Comparison of ENCODE assay signal across 22 mouse cellular contexts in the genomic region with DNA sequence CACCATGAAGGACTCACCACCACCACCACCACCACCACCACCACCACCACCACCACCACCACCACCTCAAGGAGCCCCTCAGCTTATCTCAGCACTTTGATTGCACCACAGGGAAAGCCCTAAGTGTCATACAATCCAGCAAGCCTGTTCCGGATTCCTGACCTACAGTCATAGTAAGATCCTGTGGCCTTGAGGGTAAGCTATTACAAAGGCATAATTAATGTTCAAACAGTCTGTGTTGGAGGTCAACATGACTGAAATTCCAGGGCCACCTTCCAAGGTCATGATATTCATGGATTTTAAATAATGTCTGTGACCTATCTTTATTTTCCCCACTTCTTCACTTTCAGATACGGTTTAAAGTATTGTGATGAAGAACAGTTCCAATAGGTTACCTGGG. TPM values are rescaled to one million over a fixed set of nuclear protein-coding genes. Genes with fewer than 3 reads are reported as not detected.
DNase-seq lines count a peak whose midpoint lies in the region; ATAC-seq and TF ChIP-seq lines count a peak whose summit lies in the region.
"Had no signal": no experiment of that assay in that cellular context is flagged by ENCODE, and none has a peak within 500 bp of the region (broad histone marks: within the 10 kb centered on the region; RNA-seq: fewer than 3 reads in every experiment).

No protein-coding gene starts in this region.

- no peaks in the 10 kb centered on the region for H3K36me3 ChIP-seq in heart, embryonic 13.5 days
- peaks cover 4% of the 10 kb centered on the region for H3K36me3 ChIP-seq in heart, adult 2 months (ENCODE audit: control insufficient read depth, insufficient read depth, low read length)
- H3K36me3 ChIP-seq in lung, embryonic 14.5 days (ENCODE audit: insufficient read depth), result no peaks in the 10 kb centered on the region
- H3K36me3 ChIP-seq: limb, embryonic 15.5 days had no signal

- H3K27me3 ChIP-seq in heart, embryonic 13.5 days (replicated peaks), result no peaks in the 10 kb centered on the region
- no peaks in the 10 kb centered on the region for H3K27me3 ChIP-seq in heart, adult 2 months (ENCODE audit: control insufficient read depth, insufficient read depth, low read length)
- H3K27me3 ChIP-seq in lung, embryonic 14.5 days (ENCODE audit: insufficient read depth, low read length), result no peaks in the 10 kb centered on the region
- H3K27me3 ChIP-seq: limb, embryonic 15.5 days; Patski had no signal

- TF ChIP-seq POLR2A in heart, adult 2 months (IDR thresholded peaks at IDR 0.05; ENCODE audit: insufficient read depth, low read depth, low read length), result no peak

- H3K9ac ChIP-seq in heart, embryonic 13.5 days, result no peak overlapping the region
- H3K9ac ChIP-seq in heart, adult 2 months (ENCODE audit: low read depth, low read length), result no peak overlapping the region
- H3K9ac ChIP-seq in lung, embryonic 14.5 days, result no peak overlapping the region
- H3K9ac ChIP-seq: limb, embryonic 15.5 days had no signal

- peak overlapping the region; percentile 98 for H3K27ac ChIP-seq in heart, embryonic 13.5 days (replicated peaks)
- no peak overlapping the region for H3K27ac ChIP-seq in heart, adult 2 months
- peak overlapping the region; percentile 93 for H3K27ac ChIP-seq in lung, embryonic 14.5 days (ENCODE audit: low read depth)
- H3K27ac ChIP-seq in brown adipose tissue, adult 24 weeks (replicated peaks; ENCODE audit: low read depth, low read length), result peak overlapping the region; percentile 73
- H3K27ac ChIP-seq: limb, embryonic 15.5 days had no signal

- H3K4me3 ChIP-seq in heart, embryonic 13.5 days, result no peak overlapping the region
- H3K4me3 ChIP-seq in heart, adult 2 months, result no peak overlapping the region
- H3K4me3 ChIP-seq in lung, embryonic 14.5 days (ENCODE audit: low read depth, low read length), result no peak overlapping the region
- H3K4me3 ChIP-seq in brown adipose tissue, adult 24 weeks (ENCODE audit: insufficient read depth, low read depth, low read length), result no peak overlapping the region
- H3K4me3 ChIP-seq: limb, embryonic 15.5 days had no signal

- H3K4me2 ChIP-seq in heart, embryonic 13.5 days, result no peak overlapping the region
- H3K4me2 ChIP-seq in lung, embryonic 14.5 days, result no peak overlapping the region
- H3K4me2 ChIP-seq: limb, embryonic 15.5 days had no signal

- no peaks in the 10 kb centered on the region for H3K9me3 ChIP-seq in heart, embryonic 13.5 days
- no peaks in the 10 kb centered on the region for H3K9me3 ChIP-seq in lung, embryonic 14.5 days (ENCODE audit: low read depth, low read length)
- H3K9me3 ChIP-seq: limb, embryonic 15.5 days had no signal

- no peaks in the 10 kb centered on the region for H3K79me2 ChIP-seq in heart, adult 2 months (replicated peaks; ENCODE audit: control insufficient read depth, insufficient read depth, low read length)

- TF ChIP-seq CTCF in heart, adult 2 months (IDR thresholded peaks at IDR 0.05), result no peak
- no peak for TF ChIP-seq CTCF in lung, embryonic 14.5 days (IDR thresholded peaks at IDR 0.05; ENCODE audit: low read depth)

- peak; percentile 48 for DNase-seq in adrenal gland, postnatal 14 days
- no peak for DNase-seq in adrenal gland, postnatal 25 days
- no peak for DNase-seq in heart, adult 2 months
- DNase-seq in lung, embryonic 14.5 days, result peak; percentile 15
- DNase-seq in lung, postnatal 4 days, result no peak
- DNase-seq: B cell, adult 2 months; cerebellum, adult 11 months; cerebellum, postnatal 14 days; gastrocnemius, postnatal 25 days; kidney, adult 18-20 months; kidney, postnatal 4 days; right cerebral cortex, adult 18-20 months; thymus, postnatal 36 days had no signal

- intact Hi-C loops in heart, adult 2 months (cut with DNase I), result no loop called here

- WGBS in heart, embryonic 13.5 days, result 68% methylated on average over 2 of the region's 2 CpGs
- 78% methylated on average over 2 of the region's 2 CpGs for WGBS in heart, adult 2 months
- 78% methylated on average over 2 of the region's 2 CpGs for WGBS in lung, embryonic 14.5 days

- ATAC-seq in heart, embryonic 13.5 days (ENCODE audit: extremely low read depth, insufficient number of reproducible peaks, low FRiP score, low TSS enrichment), result no peak
- ATAC-seq in lung, embryonic 14.5 days (ENCODE audit: insufficient read depth), result no peak
- ATAC-seq: activated CD4-positive, CD25-positive, alpha-beta regulatory T cell, adult 4 months; hindbrain, embryonic 16.5 days; Patski had no signal

- no peak for TF ChIP-seq EP300 in heart, adult 2 months (IDR thresholded peaks at IDR 0.05; ENCODE audit: insufficient read depth, low read depth, low read length)

- H3K4me1 ChIP-seq in heart, embryonic 13.5 days, result peaks cover 44% of the 10 kb centered on the region
- H3K4me1 ChIP-seq in heart, adult 2 months (ENCODE audit: control insufficient read depth, insufficient read depth, low read length), result peaks cover 4% of the 10 kb centered on the region
- H3K4me1 ChIP-seq in lung, embryonic 14.5 days (ENCODE audit: insufficient read depth), result peaks cover 21% of the 10 kb centered on the region
- peaks cover 8% of the 10 kb centered on the region; the same call in 1 of the 2 replicates for H3K4me1 ChIP-seq in brown adipose tissue, adult 24 weeks (ENCODE audit: control insufficient read depth, insufficient read depth, insufficient read length, low read length)

RNA-seq across cellular contexts. Expression of a gene that starts 4.7 kb away (rescaled TPM):
- total RNA-seq in adrenal gland, postnatal 14 days (2021), result 0.78 and 1.7 TPM in 2 replicates
- 1.1 and 1.8 TPM in 2 replicates for total RNA-seq in adrenal gland, postnatal 25 days (2021)
- polyA plus RNA-seq in heart, embryonic 13.5 days (2015; fragmentation: Nextera tagmentation; extraction: Ambion mirVana), result 1.4 and 1.6 TPM in 2 replicates
- total RNA-seq in heart, adult 2 months (2021), result not detected
- 0.70 and 0.96 TPM in 2 replicates for polyA plus RNA-seq in heart, adult 2 months (2012; rRNA removed)
- 3.3 TPM in 2 replicates for polyA plus RNA-seq in lung, embryonic 14.5 days (2014; fragmentation: Nextera tagmentation; extraction: Ambion mirVana)
- 2.1 and 3.8 TPM in 2 replicates for polyA plus RNA-seq in brown adipose tissue, adult 24 weeks (2012; ENCODE audit: insufficient read depth, insufficient read length, missing spikeins)
- total RNA-seq: gastrocnemius, postnatal 25 days; layer of hippocampus, postnatal 25 days; megakaryocyte-erythroid progenitor cell, adult 5-6 weeks had no signal
- polyA plus RNA-seq: neural tube, embryonic 11.5 days had no signal

RNA-seq across cellular contexts. Expression of a gene that starts 4.8 kb away (rescaled TPM):
- 409 and 424 TPM in 2 replicates for total RNA-seq in adrenal gland, postnatal 14 days (2021)
- total RNA-seq in adrenal gland, postnatal 25 days (2021), result 592 and 680 TPM in 2 replicates
- 375 and 414 TPM in 2 replicates for polyA plus RNA-seq in heart, embryonic 13.5 days (2015; fragmentation: Nextera tagmentation; extraction: Ambion mirVana)
- total RNA-seq in heart, adult 2 months (2021), result 100 to 1,000 TPM; 119 to 131 TPM
- polyA plus RNA-seq in heart, adult 2 months (2012; rRNA removed), result 202 and 223 TPM in 2 replicates
- 348 and 359 TPM in 2 replicates for polyA plus RNA-seq in lung, embryonic 14.5 days (2014; fragmentation: Nextera tagmentation; extraction: Ambion mirVana)
- 448 and 597 TPM in 2 replicates for polyA plus RNA-seq in brown adipose tissue, adult 24 weeks (2012; ENCODE audit: insufficient read depth, insufficient read length, missing spikeins)

RNA-seq across cellular contexts. Expression of a gene that starts 41.1 kb away (rescaled TPM):
- total RNA-seq in adrenal gland, postnatal 14 days (2021), result 0.23 TPM in 1 of 2 replicates, not detected in the other
- not detected in 2 replicates for total RNA-seq in adrenal gland, postnatal 25 days (2021)
- polyA plus RNA-seq in heart, embryonic 13.5 days (2015; fragmentation: Nextera tagmentation; extraction: Ambion mirVana), result 0.29 TPM in 2 replicates
- total RNA-seq in heart, adult 2 months (2021), result not detected
- not detected in 2 replicates for polyA plus RNA-seq in heart, adult 2 months (2012; rRNA removed)
- polyA plus RNA-seq in lung, embryonic 14.5 days (2014; fragmentation: Nextera tagmentation; extraction: Ambion mirVana), result 0.12 and 0.16 TPM in 2 replicates
- polyA plus RNA-seq in brown adipose tissue, adult 24 weeks (2012; ENCODE audit: insufficient read depth, insufficient read length, missing spikeins), result not detected in 2 replicates
- total RNA-seq: gastrocnemius, postnatal 25 days; megakaryocyte-erythroid progenitor cell, adult 5-6 weeks had no signal
- polyA plus RNA-seq: activated CD4-positive, CD25-positive, alpha-beta regulatory T cell, adult 4 months; Patski had no signal

Comparison
In these comparisons a context has a peak if more than half of its experiments do, and no peak if none do; other contexts are left out.
1. DNase-seq: peak in adrenal gland, postnatal 14 days (single experiment) and lung, embryonic 14.5 days (single experiment); none in adrenal gland, postnatal 25 days (single experiment), heart, adult 2 months (0 of 2) and lung, postnatal 4 days (0 of 2).